Mouse (Mus musculus): Measurements from ENCODE around the gene Ripor1. TPM values are rescaled to one million over a fixed set of nuclear protein-coding genes. Genes with fewer than 3 reads are reported as not detected.

The Ripor1 gene
- total RNA-seq, 4 experiments from 2014 or later: 28.1 to 47.9 (median 37.8) TPM

- peak; percentile 81 for DNase-seq
Measured at GRCm38 (mm10) chr8:105606189-105607023, 1.4 kb downstream of the Ripor1 start.

GRCm38 (mm10) chr8:105607062-105607461, 2.0 kb downstream of the Ripor1 start:
- DNase-seq: no peak

- no peak for DNase-seq
Measured at GRCm38 (mm10) chr8:105607684-105608083, 2.6 kb downstream of the Ripor1 start.

GRCm38 (mm10) chr8:105609355-105609754, 4.3 kb downstream of the Ripor1 start:
- no peak for DNase-seq

- no peak for DNase-seq
Measured at GRCm38 (mm10) chr8:105609771-105610170, 4.7 kb downstream of the Ripor1 start.

- no peak for DNase-seq
Measured at GRCm38 (mm10) chr8:105611836-105612235, 6.8 kb downstream of the Ripor1 start.

GRCm38 (mm10) chr8:105613037-105613436, 8.0 kb downstream of the Ripor1 start:
- DNase-seq: no peak

- DNase-seq: peak; percentile 64
Measured at GRCm38 (mm10) chr8:105613830-105614511, 8.9 kb downstream of the Ripor1 start.

GRCm38 (mm10) chr8:105615942-105616341, 10.9 kb downstream of the Ripor1 start:
- no peak for DNase-seq

- no peak for DNase-seq
Measured at GRCm38 (mm10) chr8:105617451-105618278, 12.6 kb downstream of the Ripor1 start.

- no peak for DNase-seq
Measured at GRCm38 (mm10) chr8:105618279-105618634, 13.2 kb downstream of the Ripor1 start.

GRCm38 (mm10) chr8:105618892-105619591, 14.0 kb downstream of the Ripor1 start:
- DNase-seq: no peak

- no peak for DNase-seq
Measured at GRCm38 (mm10) chr8:105620211-105620610, 15.2 kb downstream of the Ripor1 start.

- DNase-seq: no peak
Measured at GRCm38 (mm10) chr8:105620946-105621720, 16.1 kb downstream of the Ripor1 start.

GRCm38 (mm10) chr8:105621841-105622240, 16.8 kb downstream of the Ripor1 start:
- no peak for DNase-seq

- peak; percentile 82 for DNase-seq
Measured at GRCm38 (mm10) chr8:105622421-105622920, 17.4 kb downstream of the Ripor1 start.

GRCm38 (mm10) chr8:105623118-105623517, 18.1 kb downstream of the Ripor1 start:
- DNase-seq: no peak

- no peak for DNase-seq
Measured at GRCm38 (mm10) chr8:105623679-105624245, 18.7 kb downstream of the Ripor1 start.

- no peak for DNase-seq
Measured at GRCm38 (mm10) chr8:105624401-105624800, 19.3 kb downstream of the Ripor1 start.

- DNase-seq: no peak
Measured at GRCm38 (mm10) chr8:105624831-105625230, 19.8 kb downstream of the Ripor1 start.

- DNase-seq: no peak
Measured at GRCm38 (mm10) chr8:105626086-105626485, 21.0 kb downstream of the Ripor1 start.

All from adrenal gland, adult 8-10 months (tissue).